Mouse (Mus musculus): Measurements from ENCODE around the gene Ranbp9.
A peak's percentile ranks its signal among the peaks of the same experiment; 100 is the strongest.

The Ranbp9 gene

GRCm38 (mm10) chr13:43452843-43453605 is 28.1 kb downstream of the Ranbp9 start:
- DNase-seq (ENCODE audit: low read depth in 2 of 2, low spot score in 2 of 2), result peak; percentile 37 to 57

- no peak for DNase-seq (ENCODE audit: low read depth in 2 of 2, low spot score in 2 of 2)
Observed at GRCm38 (mm10) chr13:43452177-43452576, 28.9 kb downstream of the Ranbp9 start.

- no peak for DNase-seq (ENCODE audit: low read depth in 2 of 2, low spot score in 2 of 2)
Observed at GRCm38 (mm10) chr13:43450686-43451085, 30.4 kb downstream of the Ranbp9 start.

GRCm38 (mm10) chr13:43447721-43448120 is 33.4 kb downstream of the Ranbp9 start:
- DNase-seq (ENCODE audit: low read depth in 2 of 2, low spot score in 2 of 2), result no peak

- DNase-seq (ENCODE audit: low read depth in 2 of 2, low spot score in 2 of 2), result no peak
Observed at GRCm38 (mm10) chr13:43445754-43446153, 35.3 kb downstream of the Ranbp9 start.

GRCm38 (mm10) chr13:43444717-43445116 is 36.4 kb downstream of the Ranbp9 start:
- no peak for DNase-seq (ENCODE audit: low read depth in 2 of 2, low spot score in 2 of 2)

DNA sequence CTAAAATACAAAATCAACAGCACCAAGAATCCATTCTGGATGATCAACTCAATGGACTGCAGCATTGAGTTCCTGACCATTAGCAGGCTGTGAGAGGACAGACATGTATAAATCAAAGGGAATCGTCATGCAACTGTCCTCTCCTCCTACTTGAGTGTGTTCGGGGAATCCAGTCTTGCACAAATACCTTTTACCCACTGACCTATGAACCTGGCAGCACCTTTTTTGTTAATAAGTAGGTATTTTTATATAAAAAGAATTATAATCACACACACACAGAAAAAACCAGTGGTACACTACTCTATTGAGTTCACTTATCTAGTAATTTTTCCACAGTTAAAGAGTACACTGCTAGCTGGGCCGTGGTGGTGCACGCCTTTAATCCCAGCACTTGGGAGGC is 37.4 kb downstream of the Ranbp9 start:
- no peak for DNase-seq (ENCODE audit: low read depth in 2 of 2, low spot score in 2 of 2)

DNA sequence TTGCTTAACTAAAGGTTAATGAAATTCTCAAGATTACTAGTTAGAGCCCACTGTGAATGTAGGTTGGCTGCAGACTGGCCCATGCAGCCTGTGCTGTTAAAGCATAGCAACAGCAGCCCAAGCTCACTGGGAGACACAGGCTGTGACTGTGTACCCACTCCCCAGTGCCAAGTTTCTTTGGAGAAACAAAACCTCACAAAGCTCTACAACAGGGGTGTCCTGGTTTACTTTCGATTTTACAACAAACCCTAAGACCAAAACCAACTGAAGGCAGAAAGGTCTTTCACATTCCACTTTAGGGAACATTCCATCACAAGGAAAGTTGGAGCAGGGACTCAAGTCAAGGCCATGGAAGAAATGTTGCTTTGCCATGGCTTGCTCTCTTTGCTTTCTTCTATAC is 38.5 kb downstream of the Ranbp9 start:
- no peak for DNase-seq (ENCODE audit: low read depth in 2 of 2, low spot score in 2 of 2)

DNA sequence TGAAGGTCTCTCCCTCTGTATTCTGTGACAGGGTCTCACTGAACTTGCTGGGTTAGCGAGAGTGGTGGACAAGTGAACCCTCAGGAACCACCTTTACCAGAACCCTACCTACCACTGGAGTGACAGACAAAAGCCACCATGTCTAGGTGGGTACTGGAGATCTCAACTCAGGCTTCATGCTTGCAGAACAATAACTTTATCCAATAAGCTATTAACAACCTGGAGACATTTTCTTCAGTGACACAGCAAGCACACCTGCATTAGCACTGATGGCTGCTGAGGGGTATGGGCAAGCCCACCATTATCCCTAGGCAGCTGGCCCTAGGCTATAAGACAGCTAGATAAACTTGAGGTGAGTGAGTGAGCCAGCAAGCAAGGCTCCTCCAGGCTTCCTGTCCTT is 40.7 kb downstream of the Ranbp9 start:
- DNase-seq (ENCODE audit: low read depth in 2 of 2, low spot score in 2 of 2), result no peak

- no peak for DNase-seq (ENCODE audit: low read depth in 2 of 2, low spot score in 2 of 2)
Observed at GRCm38 (mm10) chr13:43433395-43433794, 47.7 kb downstream of the Ranbp9 start.

DNA sequence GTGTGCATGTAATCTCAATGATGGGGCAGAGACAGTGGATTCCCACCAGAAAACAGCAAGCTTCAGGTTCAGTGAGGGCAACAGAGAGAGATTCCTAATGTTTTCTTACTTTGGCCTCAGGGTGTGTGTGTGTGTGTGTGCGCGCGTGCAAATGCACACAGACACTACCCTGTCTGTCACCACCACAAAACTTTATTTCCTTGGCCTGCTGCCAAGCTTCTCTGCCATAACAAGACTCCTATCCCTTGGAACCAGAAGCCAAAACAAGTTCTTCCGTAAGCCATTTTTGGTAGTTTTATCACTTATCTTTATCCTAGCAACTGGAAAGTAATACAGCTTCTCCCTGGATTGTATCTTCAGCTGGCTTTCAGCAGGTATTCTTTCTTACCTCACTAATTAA is 52.6 kb downstream of the Ranbp9 start:
- DNase-seq (ENCODE audit: low read depth in 2 of 2, low spot score in 2 of 2), result no peak

GRCm38 (mm10) chr13:43415249-43415648 is 65.8 kb downstream of the Ranbp9 start:
- no peak for DNase-seq (ENCODE audit: low read depth in 2 of 2, low spot score in 2 of 2)

- DNase-seq (ENCODE audit: low read depth in 2 of 2, low spot score in 2 of 2), result no peak
Observed at GRCm38 (mm10) chr13:43413611-43414010, 67.5 kb downstream of the Ranbp9 start.

GRCm38 (mm10) chr13:43412311-43412710 is 68.8 kb downstream of the Ranbp9 start:
- DNase-seq (ENCODE audit: low read depth in 2 of 2, low spot score in 2 of 2), result no peak

DNA sequence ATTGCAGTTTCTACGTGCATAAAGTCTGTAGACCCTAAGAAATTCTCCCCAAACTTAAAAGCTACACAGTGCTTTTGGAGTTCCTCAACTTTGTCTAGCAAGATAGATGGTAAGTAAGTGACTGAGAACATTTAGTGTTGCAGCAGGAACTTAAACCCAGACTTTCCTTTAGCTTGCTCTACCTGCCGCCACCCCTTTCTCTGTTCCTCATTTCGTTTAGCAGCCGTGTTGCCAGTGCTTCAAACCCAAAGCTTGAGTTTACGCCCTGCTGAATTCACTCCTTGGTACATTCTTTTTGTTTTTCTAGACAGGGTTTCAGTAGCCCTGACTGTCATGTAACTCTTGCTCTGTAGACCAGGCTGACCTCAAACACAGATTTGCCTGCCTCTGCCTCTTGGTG is 81.5 kb downstream of the Ranbp9 start:
- DNase-seq (ENCODE audit: low read depth in 2 of 2, low spot score in 2 of 2), result no peak

DNA sequence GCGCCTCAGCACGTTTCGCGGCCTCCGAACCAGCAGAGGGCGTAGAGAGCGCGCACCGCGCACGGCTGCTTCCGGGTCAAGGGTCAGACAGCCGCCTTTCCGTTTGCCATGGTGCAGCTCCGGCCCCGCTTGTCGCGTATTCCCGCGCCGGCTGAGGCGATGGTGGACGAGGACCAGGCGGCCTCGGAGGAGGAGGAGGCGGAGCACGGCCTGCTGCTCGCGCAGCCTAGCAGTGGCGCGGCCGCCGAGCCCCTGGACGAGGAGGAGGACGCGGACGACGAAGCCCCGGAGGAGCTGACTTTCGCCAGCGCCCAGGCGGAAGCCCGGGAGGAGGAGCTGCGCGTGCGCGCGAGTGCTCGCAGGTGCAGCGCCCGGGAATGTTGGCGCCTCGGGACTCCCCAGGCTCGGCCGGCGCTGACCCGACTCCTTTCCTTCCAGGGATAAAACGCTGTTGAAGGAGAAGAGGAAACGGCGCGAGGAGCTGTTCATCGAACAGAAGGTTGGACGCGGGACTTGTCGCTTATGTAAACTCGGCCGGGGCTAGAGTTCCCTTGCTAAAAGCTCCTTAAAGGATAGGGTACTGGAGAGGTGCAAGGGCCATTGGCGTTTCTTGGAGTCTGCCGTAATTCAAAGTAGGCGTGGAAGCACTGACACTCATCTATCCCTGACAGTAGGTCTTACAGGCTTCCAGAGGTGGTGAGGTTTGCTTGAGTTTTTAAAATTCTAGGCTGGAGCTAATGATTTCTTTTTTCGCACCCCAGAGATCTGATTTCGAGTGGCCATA is 82.6 kb downstream of the Ranbp9 start, which contains the start of gene Nol7:
Gene Nol7 (plus strand): TSS at position 94 of the 784 bp plus-strand sequence.
- peak; percentile 93 to 95 for DNase-seq (ENCODE audit: low read depth in 2 of 2, low spot score in 2 of 2)

GRCm38 (mm10) chr13:43397700-43398296 is 83.3 kb downstream of the Ranbp9 start:
- no peak for DNase-seq (ENCODE audit: low read depth in 2 of 2, low spot score in 2 of 2)

- no peak for DNase-seq (ENCODE audit: low read depth in 2 of 2, low spot score in 2 of 2)
Observed at GRCm38 (mm10) chr13:43385321-43385720, 95.8 kb downstream of the Ranbp9 start.

DNA sequence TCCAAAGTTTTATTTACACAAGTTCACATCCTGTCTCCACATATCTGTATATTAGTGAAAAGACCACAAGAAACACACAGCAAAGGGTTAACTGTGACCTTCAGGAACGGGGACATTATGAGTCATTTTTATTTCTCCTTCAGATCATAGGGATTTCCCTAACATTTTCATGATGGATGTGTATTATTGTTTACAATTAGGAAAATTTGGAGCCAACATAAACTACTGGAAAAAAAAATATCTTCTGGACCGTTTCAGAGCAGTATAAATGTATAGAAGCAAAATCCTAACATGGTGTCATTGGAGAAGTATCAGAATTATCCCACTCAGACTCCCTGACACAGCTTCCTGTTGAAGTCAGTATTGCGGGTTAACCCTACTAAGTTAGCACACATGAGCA is 101.1 kb downstream of the Ranbp9 start:
- no peak for DNase-seq (ENCODE audit: low read depth in 2 of 2, low spot score in 2 of 2)

- no peak for DNase-seq (ENCODE audit: low read depth in 2 of 2, low spot score in 2 of 2)
Observed at GRCm38 (mm10) chr13:43374918-43375432, 106.1 kb downstream of the Ranbp9 start.

DNA sequence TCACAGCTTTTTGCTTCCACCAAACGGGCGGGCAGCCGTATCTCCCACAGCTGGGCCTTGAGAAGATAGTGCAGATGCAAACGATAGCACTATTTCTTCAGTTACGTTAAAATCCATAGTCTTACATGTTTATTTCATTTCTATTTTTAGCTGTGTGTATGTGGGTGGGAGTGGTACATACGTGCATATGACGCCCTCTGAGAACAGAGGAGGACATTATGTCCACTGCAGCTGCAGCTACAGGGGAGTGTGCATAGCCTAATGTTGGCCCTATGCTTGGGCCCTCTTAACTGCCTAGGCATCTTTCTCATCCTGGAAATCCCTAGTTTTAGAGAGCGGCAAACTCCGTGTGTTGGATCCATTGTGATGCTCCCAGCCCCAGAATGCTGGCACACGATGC is 106.9 kb downstream of the Ranbp9 start:
- DNase-seq (ENCODE audit: low read depth in 2 of 2, low spot score in 2 of 2), result no peak

DNA sequence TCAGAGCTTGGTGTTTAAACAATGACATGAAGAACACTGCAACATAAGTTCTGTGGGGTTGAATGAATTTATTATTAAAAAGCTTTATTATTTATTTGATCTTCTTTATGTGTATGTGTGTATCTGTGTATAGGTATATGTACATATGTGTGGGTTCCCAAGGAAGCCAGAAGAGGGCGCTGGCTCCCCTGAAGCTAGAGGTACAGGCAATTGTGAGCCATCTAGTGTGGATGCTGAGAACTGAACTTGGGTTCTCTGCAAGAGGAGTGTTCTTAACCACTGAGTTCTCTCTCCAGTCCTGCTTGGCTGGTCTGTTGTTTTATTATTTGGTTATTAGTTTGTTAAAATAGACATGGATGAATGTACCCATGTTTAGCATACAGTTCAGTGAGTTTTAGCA is 108.2 kb downstream of the Ranbp9 start:
- DNase-seq (ENCODE audit: low read depth in 2 of 2, low spot score in 2 of 2), result no peak
